Mouse (Mus musculus) neural tube, embryonic 13.5 days (tissue): ENCODE data around the gene Bcl3. TPM values are rescaled to one million over a fixed set of nuclear protein-coding genes. Genes with fewer than 3 reads are reported as not detected.

Experiments
- ATAC-seq: fragments of 200-750 bp; cut with Nextera tagmentation; 2 replicates; pipeline ENCODE4 v1.8.0; 2017; ENCODE audit warnings: low read depth, mild to moderate bottlenecking, moderate TSS enrichment, moderate library complexity
- H3K27ac ChIP-seq: fragments of 300-500 bp; sonication (generic); replicated peaks from 2 replicates; pipeline ENCODE4 v1.5.1; 2015; ENCODE audit warnings: moderate library complexity, mild to moderate bottlenecking, inconsistent platforms
- H3K27me3 ChIP-seq: fragments of 300-500 bp; sonication (generic); 2 replicates; pipeline ENCODE4 v1.6.1; 2015; ENCODE audit warnings: mild to moderate bottlenecking, inconsistent platforms
- H3K36me3 ChIP-seq: fragments of 300-500 bp; sonication (generic); 2 replicates; pipeline ENCODE4 v1.6.1; 2015; ENCODE audit warnings: mild to moderate bottlenecking, inconsistent platforms
- H3K4me1 ChIP-seq: fragments of 300-500 bp; sonication (generic); replicated peaks from 2 replicates; pipeline ENCODE4 v1.6.1; 2015; ENCODE audit warnings: inconsistent platforms
- H3K4me2 ChIP-seq: fragments of 300-500 bp; sonication (generic); 2 replicates; pipeline ENCODE4 v1.6.1; 2015; ENCODE audit warnings: inconsistent platforms, mild to moderate bottlenecking, moderate library complexity
- H3K4me3 ChIP-seq: fragments of 300-500 bp; sonication (generic); 2 replicates; pipeline ENCODE4 v1.5.1; 2015; ENCODE audit warnings: mild to moderate bottlenecking, inconsistent platforms
- H3K9ac ChIP-seq: fragments of 300-500 bp; sonication (generic); 2 replicates; pipeline ENCODE4 v1.6.1; 2015; ENCODE audit warnings: moderate library complexity, mild to moderate bottlenecking, inconsistent platforms
- H3K9me3 ChIP-seq: fragments of 300-500 bp; sonication (generic); 2 replicates; pipeline ENCODE4 v1.6.1; 2016; ENCODE audit warnings: inconsistent platforms
- WGBS: fragments of 180-500 bp; shearing (Covaris S2); methylation state at CpG from one replicate; pipeline ENCODE4 v1.1.7; 2015; 5-methylcytosine and 5-hydroxymethylcytosine counted together
- polyA plus RNA-seq: library from polyadenylated mRNA; unstranded; fragments of >200 nt; fragmentation: Nextera tagmentation; extraction: Ambion mirVana; gene quantifications from 2 replicates; pipeline ENCODE4 v1.2.1, GENCODE M21; 2015

Bcl3 gene
- polyA plus RNA-seq, 1 experiment from 2014 or later = 1.8 TPM

GRCm38 (mm10) chr7:19826756-19827155 is 4.2 kb upstream of the Bcl3 start:
- ATAC-seq = no peak
- WGBS = 47% methylated on average over 6 of the region's 6 CpGs

GRCm38 (mm10) chr7:19824182-19824973 is 1.8 kb upstream of the Bcl3 start:
- Histone ChIP-seq H3K4me3 (no peak overlapping the region), H3K4me1 (peaks cover 23% of the 10 kb centered on the region), H3K27ac (no peak overlapping the region), H3K27me3 (peaks cover 50% of the 10 kb centered on the region), H3K9ac (no peak overlapping the region), H3K4me2 (peak overlapping the region; percentile 19; the same call in 1 of the 2 replicates), H3K36me3 (no peaks in the 10 kb centered on the region), H3K9me3 (no peaks in the 10 kb centered on the region)
- 0 out of 2 replicates have a peak, but pooled peaks have one; percentile 20 for ATAC-seq
- 23% methylated on average over 26 of the region's 26 CpGs for WGBS

More at GRCm38 (mm10) chr7:19826756-19827155, 4.2 kb upstream of the Bcl3 start:
- Histone ChIP-seq H3K4me3 (no peak overlapping the region), H3K9me3 (no peaks in the 10 kb centered on the region), H3K4me2 (no peak overlapping the region), H3K9ac (no peak overlapping the region), H3K27me3 (peaks cover 35% of the 10 kb centered on the region), H3K4me1 (peaks cover 23% of the 10 kb centered on the region), H3K27ac (no peak overlapping the region), H3K36me3 (no peaks in the 10 kb centered on the region)

GRCm38 (mm10) chr7:19823256-19824181 is 949 bp upstream of the Bcl3 start:
- WGBS = 27% methylated on average over 16 of the region's 16 CpGs
- Histone ChIP-seq H3K9ac (no peak overlapping the region), H3K4me2 (0 out of 2 replicates have a peak overlapping the region, but pooled peaks have one; percentile 19), H3K9me3 (no peaks in the 10 kb centered on the region), H3K4me1 (peaks cover 23% of the 10 kb centered on the region), H3K27me3 (peaks cover 58% of the 10 kb centered on the region), H3K36me3 (no peaks in the 10 kb centered on the region), H3K4me3 (no peak overlapping the region), H3K27ac (0 out of 2 replicates have a peak overlapping the region, but pooled peaks have one; percentile 9)
- ATAC-seq = no peak

- WGBS = 5% methylated on average over 20 of the region's 20 CpGs
- H3K9me3 ChIP-seq = no peaks in the 10 kb centered on the region
- peak overlapping the region; percentile 55 for H3K4me2 ChIP-seq
- peak overlapping the region; percentile 34 for H3K4me3 ChIP-seq
- H3K4me1 ChIP-seq = peaks cover 31% of the 10 kb centered on the region
- peaks cover 71% of the 10 kb centered on the region for H3K27me3 ChIP-seq
- H3K36me3 ChIP-seq = no peaks in the 10 kb centered on the region
- ATAC-seq = no peak
- no peak overlapping the region for H3K27ac ChIP-seq
- H3K9ac ChIP-seq = peak overlapping the region; percentile 64
These were observed 377 bp downstream of the Bcl3 start for GRCm38 (mm10) chr7:19822193-19822592.

- Histone ChIP-seq H3K4me2 (no peak overlapping the region), H3K9ac (no peak overlapping the region), H3K4me1 (peaks cover 36% of the 10 kb centered on the region), H3K27ac (no peak overlapping the region), H3K9me3 (no peaks in the 10 kb centered on the region), H3K4me3 (0 out of 2 replicates have a peak overlapping the region, but pooled peaks have one; percentile 34), H3K27me3 (peaks cover 77% of the 10 kb centered on the region), H3K36me3 (no peaks in the 10 kb centered on the region)
- 49% methylated on average over 7 of the region's 7 CpGs for WGBS
- ATAC-seq = no peak
These were observed 937 bp downstream of the Bcl3 start for GRCm38 (mm10) chr7:19821633-19822032.

GRCm38 (mm10) chr7:19820347-19821048 is 2.1 kb downstream of the Bcl3 start:
- H3K4me2 ChIP-seq = no peak overlapping the region
- no peak overlapping the region for H3K27ac ChIP-seq
- no peak overlapping the region for H3K9ac ChIP-seq
- H3K4me3 ChIP-seq = no peak overlapping the region
- WGBS = 72% methylated on average over 3 of the region's 3 CpGs
- peaks cover 82% of the 10 kb centered on the region for H3K27me3 ChIP-seq
- H3K4me1 ChIP-seq = peaks cover 47% of the 10 kb centered on the region
- no peaks in the 10 kb centered on the region for H3K9me3 ChIP-seq
- no peaks in the 10 kb centered on the region for H3K36me3 ChIP-seq
- ATAC-seq = no peak

- no peak overlapping the region for H3K4me3 ChIP-seq
- no peak overlapping the region for H3K27ac ChIP-seq
- peaks cover 40% of the 10 kb centered on the region for H3K4me1 ChIP-seq
- WGBS = 86% methylated on average over 7 of the region's 7 CpGs
- H3K27me3 ChIP-seq = peaks cover 83% of the 10 kb centered on the region
- ATAC-seq = no peak
- H3K9ac ChIP-seq = no peak overlapping the region
- no peak overlapping the region for H3K4me2 ChIP-seq
- H3K36me3 ChIP-seq = no peaks in the 10 kb centered on the region
- H3K9me3 ChIP-seq = no peaks in the 10 kb centered on the region
These were observed 3.7 kb downstream of the Bcl3 start for GRCm38 (mm10) chr7:19818875-19819274.

GRCm38 (mm10) chr7:19818440-19818839 is 4.1 kb downstream of the Bcl3 start:
- 71% methylated on average over 5 of the region's 5 CpGs for WGBS
- H3K4me3 ChIP-seq = no peak overlapping the region
- peaks cover 36% of the 10 kb centered on the region for H3K4me1 ChIP-seq
- no peaks in the 10 kb centered on the region for H3K9me3 ChIP-seq
- no peak for ATAC-seq
- H3K36me3 ChIP-seq = no peaks in the 10 kb centered on the region
- no peak overlapping the region for H3K4me2 ChIP-seq
- H3K27ac ChIP-seq = no peak overlapping the region
- H3K27me3 ChIP-seq = peaks cover 82% of the 10 kb centered on the region
- H3K9ac ChIP-seq = no peak overlapping the region

GRCm38 (mm10) chr7:19817382-19818105 is 5.0 kb downstream of the Bcl3 start:
- no peaks in the 10 kb centered on the region for H3K36me3 ChIP-seq
- peak overlapping the region; percentile 34; the same call in 1 of the 2 replicates for H3K4me3 ChIP-seq
- peak overlapping the region; percentile 55 for H3K9ac ChIP-seq
- peaks cover 30% of the 10 kb centered on the region for H3K4me1 ChIP-seq
- WGBS = 7% methylated on average over 15 of the region's 15 CpGs
- H3K9me3 ChIP-seq = no peaks in the 10 kb centered on the region
- H3K4me2 ChIP-seq = peak overlapping the region; percentile 57
- peak overlapping the region; percentile 28; the same call in 1 of the 2 replicates for H3K27ac ChIP-seq
- H3K27me3 ChIP-seq = peaks cover 82% of the 10 kb centered on the region
- ATAC-seq = peak; percentile 34

- peak; percentile 62 for ATAC-seq
- H3K36me3 ChIP-seq = no peaks in the 10 kb centered on the region
These were observed 6.3 kb downstream of the Bcl3 start for GRCm38 (mm10) chr7:19816224-19816771.

More at GRCm38 (mm10) chr7:19816224-19816771, 6.3 kb downstream of the Bcl3 start:
- H3K4me2 ChIP-seq = peak overlapping the region; percentile 57
- WGBS = 1% methylated on average over 28 of the region's 28 CpGs
- no peaks in the 10 kb centered on the region for H3K9me3 ChIP-seq
- peak overlapping the region; percentile 34 for H3K4me3 ChIP-seq
- peaks cover 26% of the 10 kb centered on the region for H3K4me1 ChIP-seq
- peaks cover 82% of the 10 kb centered on the region for H3K27me3 ChIP-seq
- peak overlapping the region; percentile 57 for H3K9ac ChIP-seq
- H3K27ac ChIP-seq = no peak overlapping the region
